Mouse (Mus musculus) embryonic facial prominence, embryonic 13.5 days (tissue): Measurements from ENCODE around the gene Iqcf6. TPM values are rescaled to one million over a fixed set of nuclear protein-coding genes. Genes with fewer than 3 reads are reported as not detected.
A peak's percentile ranks its signal among the peaks of the same experiment; 100 is the strongest.
"Not testable (repeated sequence)": the region's sequence is repeated elsewhere in the genome, so short reads cannot be mapped to it uniquely, and the experiment has no call there.

Experiments
- ATAC-seq: fragments of 200-750 bp; cut with Nextera tagmentation; 2 replicates; pipeline ENCODE4 v1.8.0; 2017; ENCODE audit warnings: low read depth; ENCODE audit not compliant: insufficient number of reproducible peaks, insufficient read depth, low FRiP score, low TSS enrichment
- H3K27ac ChIP-seq: fragments of 300-500 bp; sonication (generic); 2 replicates; pipeline ENCODE4 v1.5.1; 2015; ENCODE audit warnings: moderate library complexity, mild to moderate bottlenecking, inconsistent platforms
- H3K27me3 ChIP-seq: fragments of 300-500 bp; sonication (generic); 2 replicates; pipeline ENCODE4 v1.6.1; 2015; ENCODE audit warnings: mild to moderate bottlenecking, inconsistent platforms
- H3K36me3 ChIP-seq: fragments of 300-500 bp; sonication (generic); 2 replicates; pipeline ENCODE4 v1.6.1; 2015; ENCODE audit warnings: mild to moderate bottlenecking, inconsistent platforms
- H3K4me1 ChIP-seq: fragments of 300-500 bp; sonication (generic); 2 replicates; pipeline ENCODE4 v1.6.1; 2015; ENCODE audit warnings: inconsistent platforms
- H3K4me2 ChIP-seq: fragments of 300-500 bp; sonication (generic); 2 replicates; pipeline ENCODE4 v1.6.1; 2015; ENCODE audit warnings: moderate library complexity, mild to moderate bottlenecking, inconsistent platforms
- H3K4me3 ChIP-seq: fragments of 300-500 bp; sonication (generic); 2 replicates; pipeline ENCODE4 v1.5.1; 2015; ENCODE audit warnings: mild to moderate bottlenecking, inconsistent platforms
- H3K9ac ChIP-seq: fragments of 300-500 bp; sonication (generic); 2 replicates; pipeline ENCODE4 v1.6.1; 2015; ENCODE audit warnings: mild to moderate bottlenecking, inconsistent platforms
- H3K9me3 ChIP-seq: fragments of 300-500 bp; sonication (generic); 2 replicates; pipeline ENCODE4 v1.6.1; 2016; ENCODE audit warnings: inconsistent platforms
- WGBS: fragments of 180-500 bp; shearing (Covaris S2); methylation state at CpG from one replicate; pipeline ENCODE4 v1.1.7; 2015; ENCODE audit warnings: mixed read lengths; 5-methylcytosine and 5-hydroxymethylcytosine counted together
- polyA plus RNA-seq: library from polyadenylated mRNA; unstranded; fragments of >200 nt; fragmentation: Nextera tagmentation; extraction: Ambion mirVana; gene quantifications from 2 replicates; pipeline ENCODE4 v1.2.1, GENCODE M21; 2015

The Iqcf6 gene
- polyA plus RNA-seq = not detected in 2 replicates

GRCm38 (mm10) chr9:106626282-106626681 is at the start of gene Iqcf6:
Gene Iqcf6, plus strand, starts transcription at chr9:106626582.
- no peak within 1 kb of the TSS for H3K27ac ChIP-seq
- H3K36me3 ChIP-seq = no peaks in the 10 kb centered on the region
- WGBS = 85% methylated on average over 2 of the region's 2 CpGs
- no peaks in the 10 kb centered on the region for H3K27me3 ChIP-seq
- H3K9ac ChIP-seq = no peak within 1 kb of the TSS
- H3K4me1 ChIP-seq = peaks cover 7% of the 10 kb centered on the region
- H3K9me3 ChIP-seq = no peaks in the 10 kb centered on the region
- H3K4me2 ChIP-seq = no peak within 1 kb of the TSS
- H3K4me3 ChIP-seq = no peak within 1 kb of the TSS
- no peak for ATAC-seq

GRCm38 (mm10) chr9:106580016-106580415 is 46.4 kb upstream of the Iqcf6 start:
- Histone ChIP-seq H3K36me3 (no peaks in the 10 kb centered on the region), H3K4me3 (no peak overlapping the region), H3K4me2 (no peak overlapping the region), H3K27me3 (no peaks in the 10 kb centered on the region), H3K4me1 (no peaks in the 10 kb centered on the region), H3K9me3 (no peaks in the 10 kb centered on the region), H3K27ac (no peak overlapping the region), H3K9ac (no peak overlapping the region)
- WGBS = 82% methylated on average over 7 of the region's 7 CpGs
- ATAC-seq = no peak

- Histone ChIP-seq H3K4me3 (no peak overlapping the region), H3K27ac (no peak overlapping the region), H3K36me3 (no peaks in the 10 kb centered on the region), H3K9me3 (no peaks in the 10 kb centered on the region), H3K4me2 (no peak overlapping the region), H3K4me1 (no peaks in the 10 kb centered on the region), H3K27me3 (no peaks in the 10 kb centered on the region), H3K9ac (no peak overlapping the region)
- 71% methylated on average over 1 of the region's 1 CpGs for WGBS
- ATAC-seq = no peak
Observed at GRCm38 (mm10) chr9:106582552-106582951, 43.8 kb upstream of the Iqcf6 start.

- H3K4me2 ChIP-seq = no peak overlapping the region
- no peak overlapping the region for H3K4me3 ChIP-seq
- ATAC-seq = no peak
- no peaks in the 10 kb centered on the region for H3K36me3 ChIP-seq
- no peak overlapping the region for H3K27ac ChIP-seq
- H3K4me1 ChIP-seq = peaks cover 4% of the 10 kb centered on the region; the same call in 1 of the 2 replicates
- H3K27me3 ChIP-seq = no peaks in the 10 kb centered on the region
- H3K9ac ChIP-seq = no peak overlapping the region
- H3K9me3 ChIP-seq = no peaks in the 10 kb centered on the region
- WGBS = 87% methylated on average over 5 of the region's 5 CpGs
Observed at GRCm38 (mm10) chr9:106592158-106592557, 34.2 kb upstream of the Iqcf6 start.

- H3K4me2 ChIP-seq, H3K27ac ChIP-seq, H3K4me1 ChIP-seq, ATAC-seq, H3K36me3 ChIP-seq, H3K9me3 ChIP-seq, H3K4me3 ChIP-seq, H3K27me3 ChIP-seq, H3K9ac ChIP-seq: not testable (repeated sequence)
- WGBS = 10% methylated on average over 4 of the region's 4 CpGs
Observed at GRCm38 (mm10) chr9:106595402-106595801, 31.0 kb upstream of the Iqcf6 start.

GRCm38 (mm10) chr9:106595836-106596235 is 30.5 kb upstream of the Iqcf6 start:
- Histone ChIP-seq H3K9ac (peak overlapping the region; percentile 27; the same call in 1 of the 2 replicates), H3K27ac (no peak overlapping the region), H3K4me3 (no peak overlapping the region), H3K4me2 (no peak overlapping the region), H3K9me3 (no peaks in the 10 kb centered on the region), H3K27me3 (no peaks in the 10 kb centered on the region; the same call in 1 of the 2 replicates), H3K36me3 (no peaks in the 10 kb centered on the region), H3K4me1 (peaks cover 4% of the 10 kb centered on the region; the same call in 1 of the 2 replicates)
- ATAC-seq = no peak
- WGBS = 60% methylated on average over 7 of the region's 7 CpGs

GRCm38 (mm10) chr9:106598466-106598865 is 27.9 kb upstream of the Iqcf6 start:
- no peak overlapping the region for H3K4me2 ChIP-seq
- H3K27ac ChIP-seq = no peak overlapping the region
- H3K36me3 ChIP-seq = no peaks in the 10 kb centered on the region
- no peaks in the 10 kb centered on the region for H3K9me3 ChIP-seq
- WGBS = 47% methylated on average over 7 of the region's 7 CpGs
- H3K27me3 ChIP-seq = no peaks in the 10 kb centered on the region; the same call in 1 of the 2 replicates
- H3K9ac ChIP-seq = no peak overlapping the region
- no peak for ATAC-seq
- peaks cover 4% of the 10 kb centered on the region; the same call in 1 of the 2 replicates for H3K4me1 ChIP-seq
- no peak overlapping the region for H3K4me3 ChIP-seq

GRCm38 (mm10) chr9:106600546-106600945 is 25.8 kb upstream of the Iqcf6 start:
- Histone ChIP-seq H3K27ac (no peak overlapping the region), H3K4me2 (no peak overlapping the region), H3K4me3 (no peak overlapping the region), H3K9me3 (no peaks in the 10 kb centered on the region), H3K4me1 (peaks cover 2% of the 10 kb centered on the region; the same call in 1 of the 2 replicates), H3K9ac (no peak overlapping the region), H3K36me3 (no peaks in the 10 kb centered on the region), H3K27me3 (no peaks in the 10 kb centered on the region; the same call in 1 of the 2 replicates)
- WGBS = 30% methylated on average over 8 of the region's 8 CpGs
- ATAC-seq = no peak

- H3K4me3 ChIP-seq = no peak overlapping the region
- H3K27me3 ChIP-seq = no peaks in the 10 kb centered on the region
- ATAC-seq = no peak
- H3K4me1 ChIP-seq = no peaks in the 10 kb centered on the region
- H3K4me2 ChIP-seq = no peak overlapping the region
- H3K9me3 ChIP-seq = 0 out of 2 replicates have a peak, but pooled peaks cover 4% of the 10 kb centered on the region
- no peak overlapping the region for H3K9ac ChIP-seq
- H3K36me3 ChIP-seq = no peaks in the 10 kb centered on the region
- WGBS = 85% methylated on average over 4 of the region's 4 CpGs
- H3K27ac ChIP-seq = no peak overlapping the region
Observed at GRCm38 (mm10) chr9:106610727-106611126, 15.7 kb upstream of the Iqcf6 start.

- ATAC-seq = no peak
- no peaks in the 10 kb centered on the region for H3K4me1 ChIP-seq
- H3K4me3 ChIP-seq = no peak overlapping the region
- H3K4me2 ChIP-seq = no peak overlapping the region
- H3K36me3 ChIP-seq = no peaks in the 10 kb centered on the region
- H3K9ac ChIP-seq = no peak overlapping the region
- no peaks in the 10 kb centered on the region for H3K27me3 ChIP-seq
- no peaks in the 10 kb centered on the region for H3K9me3 ChIP-seq
- H3K27ac ChIP-seq = no peak overlapping the region
- 60% methylated on average over 2 of the region's 2 CpGs for WGBS
Observed at GRCm38 (mm10) chr9:106613951-106614350, 12.4 kb upstream of the Iqcf6 start.

- Histone ChIP-seq H3K4me3 (no peak overlapping the region), H3K9me3 (peaks cover 4% of the 10 kb centered on the region; the same call in 1 of the 2 replicates), H3K9ac (no peak overlapping the region), H3K4me1 (no peaks in the 10 kb centered on the region), H3K27me3 (no peaks in the 10 kb centered on the region), H3K4me2 (no peak overlapping the region), H3K27ac (no peak overlapping the region), H3K36me3 (no peaks in the 10 kb centered on the region)
- 46% methylated on average over 3 of the region's 3 CpGs for WGBS
- ATAC-seq = no peak
Observed at GRCm38 (mm10) chr9:106614616-106615015, 11.8 kb upstream of the Iqcf6 start.

- no peak overlapping the region for H3K4me3 ChIP-seq
- ATAC-seq = no peak
- H3K27ac ChIP-seq = no peak overlapping the region
- peaks cover 4% of the 10 kb centered on the region; the same call in 1 of the 2 replicates for H3K9me3 ChIP-seq
- no peaks in the 10 kb centered on the region for H3K4me1 ChIP-seq
- H3K9ac ChIP-seq = no peak overlapping the region
- WGBS = 86% methylated on average over 9 of the region's 9 CpGs
- no peak overlapping the region for H3K4me2 ChIP-seq
- H3K27me3 ChIP-seq = no peaks in the 10 kb centered on the region
- H3K36me3 ChIP-seq = no peaks in the 10 kb centered on the region
Observed at GRCm38 (mm10) chr9:106616306-106616705, 10.1 kb upstream of the Iqcf6 start.
